Mouse (Mus musculus): ENCODE measurements around the gene Faim2. TPM values are rescaled to one million over a fixed set of nuclear protein-coding genes. Genes with fewer than 3 reads are reported as not detected.

Faim2 gene
- polyA plus RNA-seq, 1 experiment from 2014 or later, result 0.19 TPM

- H3K27me3 ChIP-seq (ENCODE audit: control insufficient read depth, insufficient read depth, low read length), result no peaks in the 10 kb centered on the region
- peak within 1 kb of the TSS; percentile 81 to 88 for H3K27ac ChIP-seq (replicated peaks in 1 of 2; ENCODE audit: control insufficient read depth in 1 of 2, insufficient read depth in 1 of 2, low read depth in 2 of 2, low read length in 2 of 2)
- peak within 1 kb of the TSS; percentile 67 to 80 for H3K4me3 ChIP-seq (ENCODE audit: control insufficient read depth in 1 of 2, insufficient read depth in 1 of 2, low read depth in 1 of 2, low read length in 2 of 2)
- H3K36me3 ChIP-seq (ENCODE audit: control insufficient read depth, insufficient read depth, low read length), result peaks cover 9% of the 10 kb centered on the region; the same call in 1 of the 2 replicates
- under 1% methylated on average over 26 of the region's 26 CpGs for WGBS
- H3K9me3 ChIP-seq (ENCODE audit: control insufficient read depth, low read length), result no peaks in the 10 kb centered on the region
- H3K4me1 ChIP-seq (ENCODE audit: control insufficient read depth in 2 of 2, insufficient read depth in 2 of 2, low read length in 2 of 2), result peaks cover 6 to 9% of the 10 kb centered on the region in 2 experiments
- H3K4me2 ChIP-seq (ENCODE audit: low read length), result peak within 1 kb of the TSS; percentile 76
- peak within 1 kb of the TSS; percentile 78 for H3K9ac ChIP-seq (ENCODE audit: low read length)
- peak; percentile 87 for ATAC-seq (ENCODE audit: insufficient number of reproducible peaks, insufficient read depth, low FRiP score, low read depth)
Measured at GRCm38 (mm10) chr15:99474576-99474926, 53.4 kb downstream of the Faim2 start, which contains the start of gene Bcdin3d. Gene Bcdin3d (minus strand): TSS chr15:99474730.

GRCm38 (mm10) chr15:99473801-99474575 lies 54.0 kb downstream of the Faim2 start:
- peak; percentile 62 for ATAC-seq (ENCODE audit: insufficient number of reproducible peaks, insufficient read depth, low FRiP score, low read depth)
- Histone ChIP-seq H3K9ac (ENCODE audit: low read length) (peak overlapping the region; percentile 78), H3K4me3 (ENCODE audit: control insufficient read depth in 1 of 2, insufficient read depth in 1 of 2, low read depth in 1 of 2, low read length in 2 of 2) (peak overlapping the region; percentile 67 to 80), H3K4me1 (ENCODE audit: control insufficient read depth in 2 of 2, insufficient read depth in 2 of 2, low read length in 2 of 2) (peaks cover 6 to 9% of the 10 kb centered on the region in 2 experiments), H3K4me2 (ENCODE audit: low read length) (peak overlapping the region; percentile 76), H3K27me3 (ENCODE audit: control insufficient read depth, insufficient read depth, low read length) (no peaks in the 10 kb centered on the region), H3K9me3 (ENCODE audit: control insufficient read depth, low read length) (no peaks in the 10 kb centered on the region), H3K36me3 (ENCODE audit: control insufficient read depth, insufficient read depth, low read length) (peaks cover 12% of the 10 kb centered on the region; the same call in 1 of the 2 replicates), H3K27ac (replicated peaks in 1 of 2; ENCODE audit: control insufficient read depth in 1 of 2, insufficient read depth in 1 of 2, low read depth in 2 of 2, low read length in 2 of 2) (peak overlapping the region; percentile 81 to 88)
- WGBS, result 4% methylated on average over 38 of the region's 38 CpGs

DNA sequence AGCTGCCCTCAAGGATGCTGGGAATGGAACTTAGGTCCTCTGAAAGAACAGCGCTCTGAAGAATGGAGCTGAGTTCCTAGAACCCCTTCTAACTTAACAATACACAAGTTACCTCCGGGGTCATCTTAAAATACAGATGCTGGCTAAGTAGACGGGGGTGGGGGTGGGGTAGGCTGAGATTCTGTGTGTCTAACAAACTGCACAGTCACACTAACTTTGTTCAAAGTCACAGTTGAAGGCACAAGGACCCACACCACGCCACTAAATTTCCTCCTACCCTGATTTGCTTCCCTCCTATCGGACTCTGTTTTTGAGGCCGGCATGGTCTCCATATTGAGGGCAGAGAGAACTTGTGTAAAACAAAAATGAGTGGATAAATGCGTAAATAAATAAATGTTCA lies 55.0 kb downstream of the Faim2 start:
- Histone ChIP-seq H3K4me3 (ENCODE audit: control insufficient read depth in 1 of 2, insufficient read depth in 1 of 2, low read depth in 1 of 2, low read length in 2 of 2) (no peak overlapping the region), H3K36me3 (ENCODE audit: control insufficient read depth, insufficient read depth, low read length) (peaks cover 12% of the 10 kb centered on the region; the same call in 1 of the 2 replicates)

DNA sequence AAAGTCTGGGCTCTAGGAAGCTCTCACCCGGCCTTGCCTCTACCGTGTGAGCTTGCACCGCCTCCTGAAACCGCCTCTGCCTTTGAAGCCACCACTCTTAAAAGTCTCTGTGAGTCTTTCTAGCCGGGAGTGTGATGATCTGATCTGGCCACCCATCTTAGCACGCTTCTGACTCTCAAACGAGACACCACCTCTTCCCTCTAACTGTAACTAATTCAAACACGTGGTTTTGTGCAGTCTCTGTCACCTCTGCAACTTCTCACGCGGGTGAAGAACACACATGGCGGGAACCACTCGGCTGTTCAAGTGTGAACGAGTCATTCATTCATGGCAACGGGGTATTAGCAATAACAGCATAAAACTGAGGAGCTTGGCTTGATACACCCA lies 56.3 kb downstream of the Faim2 start:
- no peak overlapping the region for H3K4me3 ChIP-seq (ENCODE audit: control insufficient read depth in 1 of 2, insufficient read depth in 1 of 2, low read depth in 1 of 2, low read length in 2 of 2)
- no peak overlapping the region for H3K4me2 ChIP-seq (ENCODE audit: low read length)
- no peaks in the 10 kb centered on the region for H3K9me3 ChIP-seq (ENCODE audit: control insufficient read depth, low read length)
- ATAC-seq (ENCODE audit: insufficient number of reproducible peaks, insufficient read depth, low FRiP score, low read depth), result no peak
- H3K27me3 ChIP-seq (ENCODE audit: control insufficient read depth, insufficient read depth, low read length), result no peaks in the 10 kb centered on the region
- H3K4me1 ChIP-seq (ENCODE audit: control insufficient read depth in 2 of 2, insufficient read depth in 2 of 2, low read length in 2 of 2), result peaks cover 12 to 18% of the 10 kb centered on the region in 2 experiments
- H3K27ac ChIP-seq (replicated peaks in 1 of 2; ENCODE audit: control insufficient read depth in 1 of 2, insufficient read depth in 1 of 2, low read depth in 2 of 2, low read length in 2 of 2), result no peak overlapping the region
- 69% methylated on average over 14 of the region's 14 CpGs for WGBS
- H3K36me3 ChIP-seq (ENCODE audit: control insufficient read depth, insufficient read depth, low read length), result peaks cover 12% of the 10 kb centered on the region; the same call in 1 of the 2 replicates
- H3K9ac ChIP-seq (ENCODE audit: low read length), result no peak overlapping the region

More for the DNA sequence above, 55.0 kb downstream of the Faim2 start:
- peaks cover 12 to 13% of the 10 kb centered on the region in 2 experiments for H3K4me1 ChIP-seq (ENCODE audit: control insufficient read depth in 2 of 2, insufficient read depth in 2 of 2, low read length in 2 of 2)
- H3K27me3 ChIP-seq (ENCODE audit: control insufficient read depth, insufficient read depth, low read length), result no peaks in the 10 kb centered on the region
- H3K9ac ChIP-seq (ENCODE audit: low read length), result no peak overlapping the region
- 86% methylated on average over 7 of the region's 7 CpGs for WGBS
- no peak overlapping the region; the same call in 1 of the 2 replicates for H3K4me2 ChIP-seq (ENCODE audit: low read length)
- no peak overlapping the region for H3K27ac ChIP-seq (replicated peaks in 1 of 2; ENCODE audit: control insufficient read depth in 1 of 2, insufficient read depth in 1 of 2, low read depth in 2 of 2, low read length in 2 of 2)
- no peak for ATAC-seq (ENCODE audit: insufficient number of reproducible peaks, insufficient read depth, low FRiP score, low read depth)
- H3K9me3 ChIP-seq (ENCODE audit: control insufficient read depth, low read length), result no peaks in the 10 kb centered on the region

GRCm38 (mm10) chr15:99470971-99471676 lies 56.8 kb downstream of the Faim2 start:
- Histone ChIP-seq H3K4me3 (ENCODE audit: control insufficient read depth in 1 of 2, insufficient read depth in 1 of 2, low read depth in 1 of 2, low read length in 2 of 2) (no peak overlapping the region), H3K9me3 (ENCODE audit: control insufficient read depth, low read length) (no peaks in the 10 kb centered on the region), H3K9ac (ENCODE audit: low read length) (0 out of 2 replicates have a peak overlapping the region, but pooled peaks have one; percentile 6), H3K4me1 (ENCODE audit: control insufficient read depth in 2 of 2, insufficient read depth in 2 of 2, low read length in 2 of 2) (peaks cover 12 to 18% of the 10 kb centered on the region in 2 experiments), H3K36me3 (ENCODE audit: control insufficient read depth, insufficient read depth, low read length) (peaks cover 12% of the 10 kb centered on the region; the same call in 1 of the 2 replicates), H3K4me2 (ENCODE audit: low read length) (peak overlapping the region; percentile 23; the same call in 1 of the 2 replicates), H3K27ac (replicated peaks in 1 of 2; ENCODE audit: control insufficient read depth in 1 of 2, insufficient read depth in 1 of 2, low read depth in 2 of 2, low read length in 2 of 2) (peak overlapping the region; percentile 8 to 20; a peak in 3 of 4 replicates), H3K27me3 (ENCODE audit: control insufficient read depth, insufficient read depth, low read length) (no peaks in the 10 kb centered on the region)
- no peak for ATAC-seq (ENCODE audit: insufficient number of reproducible peaks, insufficient read depth, low FRiP score, low read depth)
- WGBS, result 53% methylated on average over 17 of the region's 17 CpGs

DNA sequence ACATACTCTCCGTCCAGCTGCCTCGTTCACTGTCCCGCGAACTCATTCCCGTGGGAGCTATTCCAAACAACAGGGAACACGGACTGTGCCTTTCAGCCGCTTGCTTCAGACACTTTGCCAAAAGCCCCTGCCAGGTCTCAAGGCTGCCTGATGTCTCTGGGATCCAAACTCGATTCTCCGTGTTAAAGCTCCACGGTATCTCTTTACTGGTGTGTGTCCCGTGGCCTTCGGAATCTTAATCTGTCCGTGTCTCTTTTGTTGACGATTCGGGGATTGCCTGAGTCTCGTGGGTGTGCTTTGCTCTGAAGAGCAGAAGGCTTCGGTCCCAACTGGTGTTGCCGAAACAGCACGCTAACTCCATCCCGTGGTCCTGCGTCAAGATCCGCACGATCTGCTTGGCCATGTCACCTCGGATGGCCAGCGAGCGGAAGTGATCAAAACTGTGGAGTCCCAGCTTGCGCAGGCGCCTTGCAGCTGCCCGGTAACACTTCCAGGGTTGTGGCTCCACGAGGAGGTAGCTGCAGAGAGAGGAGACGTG lies 57.7 kb downstream of the Faim2 start:
- Histone ChIP-seq H3K4me1 (ENCODE audit: control insufficient read depth in 2 of 2, insufficient read depth in 2 of 2, low read length in 2 of 2) (peaks cover 12 to 18% of the 10 kb centered on the region in 2 experiments), H3K4me3 (ENCODE audit: control insufficient read depth in 1 of 2, insufficient read depth in 1 of 2, low read depth in 1 of 2, low read length in 2 of 2) (no peak overlapping the region), H3K9me3 (ENCODE audit: control insufficient read depth, low read length) (no peaks in the 10 kb centered on the region), H3K9ac (ENCODE audit: low read length) (0 out of 2 replicates have a peak overlapping the region, but pooled peaks have one; percentile 6), H3K4me2 (ENCODE audit: low read length) (0 out of 2 replicates have a peak overlapping the region, but pooled peaks have one; percentile 23), H3K36me3 (ENCODE audit: control insufficient read depth, insufficient read depth, low read length) (peaks cover 12% of the 10 kb centered on the region; the same call in 1 of the 2 replicates), H3K27me3 (ENCODE audit: control insufficient read depth, insufficient read depth, low read length) (no peaks in the 10 kb centered on the region), H3K27ac (replicated peaks in 1 of 2; ENCODE audit: control insufficient read depth in 1 of 2, insufficient read depth in 1 of 2, low read depth in 2 of 2, low read length in 2 of 2) (peak overlapping the region in 1 of 2 experiments; percentile 20; a peak in 2 of 4 replicates)
- WGBS, result 82% methylated on average over 31 of the region's 31 CpGs
- ATAC-seq (ENCODE audit: insufficient number of reproducible peaks, insufficient read depth, low FRiP score, low read depth), result no peak

DNA sequence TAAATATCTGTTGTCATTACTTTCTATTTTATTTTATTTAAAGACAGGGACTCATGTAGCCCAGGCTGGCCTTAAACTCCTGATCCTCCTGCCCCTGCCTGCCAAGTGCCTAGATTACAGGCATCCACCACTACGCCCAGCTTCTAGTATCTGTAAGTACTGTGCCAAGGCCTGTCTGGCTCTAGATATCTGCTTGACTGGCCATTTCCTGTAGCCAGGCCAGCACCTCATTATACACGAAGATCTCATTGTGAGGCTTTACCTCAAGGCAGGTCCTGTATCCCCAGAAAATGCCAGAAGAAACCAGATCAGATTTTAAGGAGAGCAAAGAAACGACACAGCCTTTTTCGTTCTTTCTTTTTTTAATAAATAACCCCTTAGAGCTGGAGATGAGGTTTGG lies 58.2 kb downstream of the Faim2 start:
- Histone ChIP-seq H3K9me3 (ENCODE audit: control insufficient read depth, low read length) (no peaks in the 10 kb centered on the region), H3K9ac (ENCODE audit: low read length) (no peak overlapping the region; the same call in 1 of the 2 replicates), H3K27ac (replicated peaks in 1 of 2; ENCODE audit: control insufficient read depth in 1 of 2, insufficient read depth in 1 of 2, low read depth in 2 of 2, low read length in 2 of 2) (0 out of 4 replicates have a peak overlapping the region, but pooled peaks of 1 of the 2 experiments have one; percentile 20), H3K4me2 (ENCODE audit: low read length) (no peak overlapping the region), H3K27me3 (ENCODE audit: control insufficient read depth, insufficient read depth, low read length) (no peaks in the 10 kb centered on the region), H3K4me3 (ENCODE audit: control insufficient read depth in 1 of 2, insufficient read depth in 1 of 2, low read depth in 1 of 2, low read length in 2 of 2) (no peak overlapping the region), H3K4me1 (ENCODE audit: control insufficient read depth in 2 of 2, insufficient read depth in 2 of 2, low read length in 2 of 2) (peaks cover 10 to 18% of the 10 kb centered on the region in 2 experiments), H3K36me3 (ENCODE audit: control insufficient read depth, insufficient read depth, low read length) (peaks cover 12% of the 10 kb centered on the region; the same call in 1 of the 2 replicates)
- ATAC-seq (ENCODE audit: insufficient number of reproducible peaks, insufficient read depth, low FRiP score, low read depth), result no peak
- WGBS, result 67% methylated on average over 4 of the region's 4 CpGs
